Mouse (Mus musculus): Measurements from ENCODE around the gene Zp1.

DNA sequence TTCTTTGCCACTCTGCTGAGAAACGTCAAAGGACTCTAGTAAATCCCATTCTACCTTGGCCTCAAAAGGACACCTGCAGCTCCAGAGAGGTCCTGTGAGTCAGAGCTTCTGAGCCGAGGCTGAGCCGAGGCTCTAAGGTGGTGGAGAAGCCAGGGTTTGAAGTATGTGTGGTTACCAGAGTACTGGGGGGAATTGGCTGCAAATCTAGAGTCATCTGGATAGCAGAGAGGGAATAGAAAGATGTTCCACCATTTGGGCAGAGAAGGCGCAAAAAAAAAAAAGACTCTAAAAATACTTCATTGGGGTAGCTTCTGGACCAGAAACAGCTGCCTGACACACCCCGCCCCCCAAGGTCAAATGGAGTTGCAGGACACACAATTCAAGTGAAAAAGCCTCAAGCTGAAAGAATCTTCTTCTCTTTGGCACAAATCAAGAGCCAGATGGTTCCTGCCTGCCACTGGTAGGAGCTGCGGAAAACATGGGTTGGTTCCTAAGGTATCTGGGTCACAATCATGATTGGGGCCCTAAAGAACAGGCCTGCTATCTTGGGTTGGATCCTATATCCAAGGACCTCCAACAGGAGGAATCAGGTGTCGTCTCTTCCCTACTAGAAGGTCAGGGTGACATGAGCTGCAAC, 42.1 kb downstream of the Zp1 start:
- TF ChIP-seq POLR2A (IDR thresholded peaks at IDR 0.05; ENCODE audit: insufficient read length, low read depth), result no peak
- TF ChIP-seq USF1 (IDR thresholded peaks at IDR 0.05; ENCODE audit: low read depth), result no peak
- no peak for TF ChIP-seq SRF (IDR thresholded peaks at IDR 0.05; ENCODE audit: control insufficient read depth, insufficient read length, low read depth)
- no peak for TF ChIP-seq MAX (IDR thresholded peaks at IDR 0.05; ENCODE audit: low read depth)
- TF ChIP-seq MYOG (IDR thresholded peaks at IDR 0.05; ENCODE audit: control insufficient read depth in 1 of 3, insufficient read depth in 1 of 3, insufficient read length in 2 of 3, low read depth in 2 of 3), result peak in 1 of 3 experiments; percentile 37
- no peak for TF ChIP-seq REST (IDR thresholded peaks at IDR 0.05; ENCODE audit: insufficient read depth, insufficient read length)
- no peak for TF ChIP-seq E2F4 (IDR thresholded peaks at IDR 0.05; ENCODE audit: insufficient read depth)
- TF ChIP-seq CEBPB (IDR thresholded peaks at IDR 0.05; ENCODE audit: insufficient read depth, poor library complexity, severe bottlenecking), result no peak
- TF ChIP-seq POLR2AphosphoS2 (IDR thresholded peaks at IDR 0.05; ENCODE audit: insufficient read length, low read depth), result no peak
- TF ChIP-seq MYOD1 (IDR thresholded peaks at IDR 0.05; ENCODE audit: control insufficient read depth in 1 of 3, insufficient read length in 2 of 3, low read depth in 2 of 3), result no peak
- TF ChIP-seq TCF12 (IDR thresholded peaks at IDR 0.05; ENCODE audit: insufficient read depth, poor library complexity, severe bottlenecking), result no peak

Data from myocyte (in vitro differentiated cells).